Comparison of ENCODE assay signal across 17 mouse cellular contexts in genomic region chr2:146986429-146986828, GRCm38 (mm10).
"Had no signal": no experiment of that assay in that cellular context is flagged by ENCODE, and none has a peak within 500 bp of the region (broad histone marks: within the 10 kb centered on the region; RNA-seq: fewer than 3 reads in every experiment).

No protein-coding gene starts in this region.

- H3K9me3 ChIP-seq: limb, embryonic 10.5 days; limb, embryonic 13.5 days; liver, embryonic 12.5 days; liver, embryonic 15.5 days; midbrain, embryonic 12.5 days; midbrain, embryonic 15.5 days; neural tube, embryonic 12.5 days; neural tube, embryonic 15.5 days had no signal

- H3K36me3 ChIP-seq: limb, embryonic 10.5 days; limb, embryonic 13.5 days; liver, embryonic 12.5 days; liver, embryonic 15.5 days; midbrain, embryonic 12.5 days; midbrain, embryonic 15.5 days; neural tube, embryonic 12.5 days; neural tube, embryonic 15.5 days had no signal

- H3K4me1 ChIP-seq: limb, embryonic 10.5 days; limb, embryonic 13.5 days; liver, embryonic 12.5 days; liver, embryonic 15.5 days; midbrain, embryonic 15.5 days; neural tube, embryonic 12.5 days; neural tube, embryonic 15.5 days had no signal

- DNase-seq: kidney, adult 9 months; kidney, postnatal 14 days; kidney, postnatal 4 days; layer of hippocampus, adult 9-11 months; liver; lung, adult 18-20 months; thymus, adult 18-20 months; thymus, postnatal 36 days had no signal

- ATAC-seq: liver, embryonic 12.5 days; midbrain, embryonic 15.5 days had no signal

- H3K9ac ChIP-seq: limb, embryonic 13.5 days; liver, embryonic 12.5 days; liver, embryonic 15.5 days; midbrain, embryonic 12.5 days; midbrain, embryonic 15.5 days; neural tube, embryonic 12.5 days; neural tube, embryonic 15.5 days had no signal

- H3K27me3 ChIP-seq: limb, embryonic 13.5 days; liver, embryonic 12.5 days; liver, embryonic 15.5 days; midbrain, embryonic 12.5 days; midbrain, embryonic 15.5 days; neural tube, embryonic 12.5 days; neural tube, embryonic 15.5 days had no signal

- H3K27ac ChIP-seq: limb, embryonic 10.5 days; limb, embryonic 13.5 days; liver, embryonic 12.5 days; liver, embryonic 15.5 days; macrophage; midbrain, embryonic 12.5 days; midbrain, embryonic 15.5 days; neural tube, embryonic 12.5 days; neural tube, embryonic 15.5 days had no signal

- H3K4me3 ChIP-seq: limb, embryonic 10.5 days; limb, embryonic 13.5 days; liver, embryonic 12.5 days; liver, embryonic 15.5 days; midbrain, embryonic 12.5 days; midbrain, embryonic 15.5 days; neural tube, embryonic 12.5 days; neural tube, embryonic 15.5 days had no signal

- H3K4me2 ChIP-seq: limb, embryonic 13.5 days; liver, embryonic 12.5 days; liver, embryonic 15.5 days; midbrain, embryonic 12.5 days; midbrain, embryonic 15.5 days; neural tube, embryonic 12.5 days; neural tube, embryonic 15.5 days had no signal
